Mouse (Mus musculus) Patski (cell line): Measurements from ENCODE around the gene Prdx4. TPM values are rescaled to one million over a fixed set of nuclear protein-coding genes. Genes with fewer than 3 reads are reported as not detected.

ENCODE experiments used
- ATAC-seq: fragments of 100-300 bp; one replicate; pipeline ENCODE4 v1.8.0; 2021
- CTCF ChIA-PET: fragments of 350-600 bp; sonication (Branson Sonifier 250); formaldehyde crosslinking; loops from one replicate; lab custom pipeline; 2022; ENCODE audit warnings: inconsistent platforms; lab: Charles Lee
- POLR2A ChIA-PET: fragments of 350-600 bp; sonication (Branson Sonifier 250); formaldehyde crosslinking; loops from one replicate; lab custom pipeline; 2022; ENCODE audit warnings: antibody characterized with exemption, inconsistent platforms; lab: Charles Lee
- DNase-seq: peaks from one replicate; pipeline ENCODE4 v3.0.0-alpha.2; 2011; ENCODE audit warnings: low read depth, low spot score
- H3K27me3 ChIP-seq: fragments of 371-371 bp; one replicate; pipeline ENCODE4 v1.5.1; 2021
- CTCF ChIP-seq: fragments of 100-300 bp; IDR thresholded peaks from one replicate; pipeline ENCODE4 v1.5.1; 2021
- in situ Hi-C: fragments of 300-500 bp; cut with MboI; formaldehyde crosslinking; loops from 3 replicates; pipeline ENCODE4 v1.11.1; 2018; ENCODE audit warnings: low pct_unique_long_range_greater_than_20kb, mixed read lengths
- polyA plus RNA-seq: library from polyadenylated mRNA; unstranded; gene quantifications from one replicate; pipeline ENCODE4 v1.2.3, GENCODE M21; 2021

Gene Prdx4
- polyA plus RNA-seq, 1 experiment from 2014 or later, result 133 TPM

DNA sequence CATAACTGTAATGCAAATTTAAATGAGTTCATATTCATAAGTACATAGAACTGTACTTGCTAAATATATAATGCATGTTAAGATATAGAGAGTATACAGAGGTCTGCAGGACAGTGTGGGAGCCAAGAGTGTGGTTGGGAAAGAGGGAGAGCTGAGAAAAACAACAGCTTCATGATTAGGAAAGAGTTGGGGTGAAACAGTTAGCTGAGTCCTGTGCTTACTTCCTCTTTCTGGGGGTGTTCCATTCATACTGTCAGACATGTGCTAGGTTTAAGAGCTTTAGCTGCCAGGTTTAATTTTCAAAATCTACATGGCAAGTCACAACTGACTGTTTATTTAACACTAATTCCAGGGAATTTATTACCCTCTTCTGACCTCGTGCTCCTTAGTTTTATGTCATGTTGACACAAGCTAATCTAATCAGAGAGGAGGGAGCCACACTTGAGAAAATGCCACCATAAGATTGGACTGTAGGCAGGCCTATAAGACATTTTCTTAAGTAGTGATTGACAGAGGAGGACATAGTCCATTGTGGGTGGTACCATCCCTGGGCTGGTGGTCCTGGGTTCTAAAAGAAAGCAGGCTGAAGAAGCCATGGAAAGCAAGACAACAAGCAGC is 60.0 kb downstream of the Prdx4 start:
- in situ Hi-C loops, result no loop called here
- DNase-seq (no peak), ATAC-seq (peak; percentile 28)
- CTCF ChIA-PET, result interaction anchor here (1.6 kb wide), 1 partner anchor 23 kb away, joined by 3 read pairs; no protein-coding TSS in a partner anchor
- TF ChIP-seq CTCF, result no peak
- POLR2A ChIA-PET, result no interaction called here
- peaks cover 10% of the 10 kb centered on the region for H3K27me3 ChIP-seq

DNA sequence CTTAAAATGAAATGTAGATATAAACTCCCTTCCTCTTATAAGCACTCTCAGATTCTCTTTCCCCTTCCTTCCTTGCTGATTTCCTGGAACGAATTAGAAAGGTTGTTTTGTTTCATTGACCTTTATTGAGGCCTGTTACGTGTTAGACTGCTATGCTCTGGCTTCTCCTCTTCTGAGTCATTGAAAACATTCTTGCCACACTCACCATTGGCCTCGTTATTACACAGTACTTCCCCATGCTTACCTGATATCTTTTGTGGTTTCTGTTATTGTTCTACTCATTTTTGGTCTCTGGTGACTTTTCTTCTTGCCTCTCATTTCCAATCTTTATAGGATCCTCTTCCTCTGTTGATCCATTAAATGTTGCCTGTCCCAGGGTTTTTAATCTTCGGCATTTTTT is 62.1 kb downstream of the Prdx4 start:
- in situ Hi-C loops, result no loop called here
- DNase-seq (no peak), ATAC-seq (peak; percentile 78)
- POLR2A ChIA-PET, result no interaction called here
- CTCF ChIA-PET, result no interaction called here
- peaks cover 10% of the 10 kb centered on the region for H3K27me3 ChIP-seq
- no peak for TF ChIP-seq CTCF

Other genes starting within 250 kb of the Prdx4 start
- not detected for gene Magea2, start 247.1 kb downstream of the Prdx4 start, polyA plus RNA-seq
- not detected for gene Cldn34b2, start 212.3 kb downstream of the Prdx4 start, polyA plus RNA-seq
- gene Sat1, start 124.3 kb downstream of the Prdx4 start, polyA plus RNA-seq, result 399 TPM
- 176 TPM for gene Acot9, start 78.3 kb downstream of the Prdx4 start, polyA plus RNA-seq